Mouse (Mus musculus): ENCODE data around the gene Zfp292. TPM values are rescaled to one million over a fixed set of nuclear protein-coding genes. Genes with fewer than 3 reads are reported as not detected.
"Not testable (repeated sequence)": the region's sequence is repeated elsewhere in the genome, so short reads cannot be mapped to it uniquely, and the experiment has no call there.

Zfp292 gene
- 65.7 and 68.7 TPM in 2 replicates for total RNA-seq (2017)

DNA sequence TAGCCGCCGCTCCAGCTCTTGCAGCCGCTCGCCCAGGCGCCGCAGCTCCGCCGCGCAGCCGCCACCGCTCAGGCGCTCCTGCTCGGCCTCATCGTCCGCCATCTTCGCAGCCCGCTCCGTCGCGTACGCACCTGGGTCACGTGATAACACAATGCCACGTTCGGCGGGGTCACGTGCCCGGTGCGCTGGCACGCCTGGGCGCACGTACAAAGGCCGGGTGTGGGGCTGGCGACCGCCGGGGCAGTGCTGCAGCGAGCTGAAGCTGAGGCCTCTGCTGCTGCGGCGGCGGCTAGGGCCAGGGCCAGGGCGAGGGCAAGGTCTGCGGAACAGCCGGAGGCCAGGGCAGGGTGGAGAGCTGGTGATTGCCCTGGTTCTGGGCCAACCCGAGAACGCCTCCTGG is at the start of gene Zfp292:
TSS of gene Zfp292 (minus strand) at position 143 of the 400 bp plus-strand sequence.
- peak; percentile 74 to 85 for ATAC-seq (replicated peaks in 1 of 2; ENCODE audit: insufficient read depth in 1 of 2, low FRiP score in 2 of 2, low TSS enrichment in 1 of 2, low read depth in 1 of 2, poor library complexity in 2 of 2, severe bottlenecking in 2 of 2)

DNA sequence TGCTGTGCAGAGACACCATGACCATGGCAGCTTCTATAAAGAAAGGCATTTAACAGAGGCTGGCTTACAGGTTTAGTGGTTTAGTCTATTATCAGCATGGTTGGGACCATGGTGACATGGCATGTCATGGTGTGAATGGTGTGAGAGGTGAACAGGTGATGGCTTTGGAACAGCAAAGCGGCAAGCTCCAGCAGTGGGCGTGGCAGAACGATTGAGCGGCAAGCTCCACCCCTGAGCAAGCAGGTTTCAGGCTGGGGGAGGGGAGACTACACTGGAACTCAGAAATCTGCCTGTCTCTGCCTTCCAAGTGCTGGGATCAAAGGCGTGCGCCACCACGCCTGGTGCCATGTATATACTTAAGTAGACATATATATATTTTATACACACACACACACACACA is 45.6 kb upstream of the Zfp292 start:
- ATAC-seq (replicated peaks in 1 of 2; ENCODE audit: insufficient read depth in 1 of 2, low FRiP score in 2 of 2, low TSS enrichment in 1 of 2, low read depth in 1 of 2, poor library complexity in 2 of 2, severe bottlenecking in 2 of 2) = not testable (repeated sequence)

DNA sequence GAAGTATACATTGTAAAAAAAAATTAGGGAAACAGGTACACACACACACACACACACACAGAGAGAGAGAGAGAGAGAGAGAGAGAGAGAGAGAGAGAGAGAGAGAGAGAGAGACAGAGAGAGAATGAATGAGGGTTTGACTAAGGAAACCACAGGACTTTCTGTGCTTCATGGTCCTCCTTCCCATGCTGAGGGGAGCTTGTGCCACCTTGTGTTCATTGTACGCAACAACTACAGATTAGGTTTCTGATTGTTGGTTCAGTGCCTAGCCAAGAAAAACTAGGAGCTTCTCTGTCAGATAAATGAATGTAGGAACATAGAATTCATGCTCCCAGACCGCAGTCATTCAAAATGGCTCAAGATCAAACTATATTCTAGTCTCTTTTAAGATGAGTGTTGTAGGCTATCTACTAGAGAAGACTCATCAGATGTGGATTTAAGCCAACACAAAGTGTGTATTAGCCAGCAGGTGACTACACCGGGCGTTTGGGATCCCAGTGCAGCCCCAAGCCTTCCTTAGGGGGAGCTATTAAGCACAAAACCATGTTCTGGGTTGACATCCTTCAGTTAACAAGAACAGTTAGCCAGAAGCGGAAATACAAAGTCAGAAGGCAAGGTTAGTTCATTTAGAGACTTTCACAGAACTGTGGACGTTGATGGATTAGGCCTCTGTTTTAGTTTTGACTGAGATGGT is 39.6 kb upstream of the Zfp292 start:
- peak; percentile 92 to 97 for ATAC-seq (replicated peaks in 1 of 2; ENCODE audit: insufficient read depth in 1 of 2, low FRiP score in 2 of 2, low TSS enrichment in 1 of 2, low read depth in 1 of 2, poor library complexity in 2 of 2, severe bottlenecking in 2 of 2)

DNA sequence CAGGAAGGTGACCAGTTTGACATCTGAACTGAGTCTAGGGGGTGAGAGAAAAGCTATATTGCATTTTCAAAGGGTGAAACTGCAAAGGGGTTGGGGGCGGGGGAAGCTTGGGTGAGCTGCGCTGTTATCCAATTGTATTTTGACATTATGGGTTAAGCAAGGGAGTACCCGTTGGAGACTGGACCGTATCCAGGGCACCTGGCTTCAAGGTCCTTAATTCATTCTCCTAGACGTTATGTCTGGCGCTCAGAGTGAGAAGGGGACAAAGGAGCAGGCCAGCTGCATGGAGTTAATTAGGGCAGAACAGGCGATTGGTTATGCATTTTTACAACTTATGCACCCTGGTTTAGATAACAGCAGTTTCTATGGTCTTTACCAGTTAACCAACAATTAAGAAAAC is 34.6 kb upstream of the Zfp292 start:
- ATAC-seq (replicated peaks in 1 of 2; ENCODE audit: insufficient read depth in 1 of 2, low FRiP score in 2 of 2, low TSS enrichment in 1 of 2, low read depth in 1 of 2, poor library complexity in 2 of 2, severe bottlenecking in 2 of 2) = no peak

DNA sequence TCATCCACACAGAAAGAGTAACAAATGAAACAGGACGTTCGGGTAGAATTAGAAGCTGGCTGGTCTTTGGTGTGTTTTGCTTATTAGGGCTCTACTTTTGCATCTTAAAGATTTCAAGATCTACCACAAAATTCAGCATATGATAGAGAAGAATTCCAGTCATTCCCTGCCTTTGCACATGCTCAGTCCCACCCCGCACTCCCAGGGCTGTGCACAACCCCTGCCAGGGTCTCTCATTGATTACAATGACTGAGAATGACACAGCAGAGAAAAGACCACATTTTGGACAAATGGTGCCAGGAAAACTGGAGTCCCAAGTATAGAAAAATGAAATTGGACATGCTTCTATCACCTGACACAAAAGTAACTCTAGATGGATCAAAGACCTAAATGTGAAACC is 29.4 kb upstream of the Zfp292 start:
- ATAC-seq (replicated peaks in 1 of 2; ENCODE audit: insufficient read depth in 1 of 2, low FRiP score in 2 of 2, low TSS enrichment in 1 of 2, low read depth in 1 of 2, poor library complexity in 2 of 2, severe bottlenecking in 2 of 2) = no peak

DNA sequence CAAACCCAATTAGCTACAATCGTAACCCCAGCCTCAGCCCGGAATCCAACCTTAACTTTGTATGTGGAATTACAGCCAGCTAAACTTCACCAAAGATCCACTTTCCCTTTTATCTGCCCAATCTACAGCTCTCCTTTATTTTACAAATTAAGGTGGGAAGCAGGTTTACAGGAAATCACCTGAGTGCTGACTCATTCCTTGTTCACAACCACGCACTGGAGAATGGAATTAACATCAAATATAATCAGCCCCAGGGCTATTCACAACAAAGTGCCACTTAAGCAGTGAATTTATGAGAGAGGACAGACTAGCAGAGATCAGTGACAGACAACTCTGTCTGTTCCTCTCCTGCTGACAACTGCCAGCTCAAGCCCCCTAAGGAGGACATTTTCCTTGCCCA is 28.6 kb upstream of the Zfp292 start:
- ATAC-seq (replicated peaks in 1 of 2; ENCODE audit: insufficient read depth in 1 of 2, low FRiP score in 2 of 2, low TSS enrichment in 1 of 2, low read depth in 1 of 2, poor library complexity in 2 of 2, severe bottlenecking in 2 of 2) = no peak

DNA sequence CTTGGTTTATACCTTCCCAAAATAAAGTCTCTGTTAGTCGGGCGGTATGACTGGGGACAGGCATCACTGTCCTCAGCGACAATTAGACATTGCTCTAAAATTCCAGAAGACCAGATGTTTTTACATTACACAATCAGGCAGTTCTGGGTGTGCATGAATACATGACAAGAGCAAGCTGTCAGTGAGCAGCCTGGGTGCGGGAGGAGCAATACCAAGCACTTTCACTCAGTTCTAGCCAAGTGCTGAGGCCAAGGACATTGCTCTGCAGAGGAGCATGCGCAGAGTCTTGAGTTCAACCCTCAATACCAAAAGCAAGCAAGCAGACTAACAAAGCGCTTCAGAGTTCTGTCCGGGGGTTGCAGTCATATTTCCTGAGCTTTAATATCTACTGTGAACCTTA is 25.4 kb upstream of the Zfp292 start:
- no peak for ATAC-seq (replicated peaks in 1 of 2; ENCODE audit: insufficient read depth in 1 of 2, low FRiP score in 2 of 2, low TSS enrichment in 1 of 2, low read depth in 1 of 2, poor library complexity in 2 of 2, severe bottlenecking in 2 of 2)

DNA sequence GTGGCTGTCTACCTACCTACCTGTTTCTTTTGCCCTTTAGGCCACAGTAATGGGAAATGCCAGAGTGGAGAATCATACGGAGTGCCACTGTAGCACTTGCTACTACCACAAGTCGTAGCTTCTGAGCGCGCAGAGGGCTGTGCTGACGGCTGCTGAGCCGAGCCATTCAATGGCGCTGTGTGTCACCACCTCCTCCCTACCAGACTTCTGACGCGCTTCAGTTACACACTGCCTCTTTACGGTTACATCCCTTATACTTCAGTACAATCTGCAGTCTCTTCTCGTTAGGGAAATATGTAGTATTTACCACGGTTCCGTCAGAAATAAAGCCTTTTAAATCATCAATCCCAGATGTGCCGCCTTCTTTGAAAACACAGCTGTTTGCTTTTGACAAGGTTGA is 24.3 kb upstream of the Zfp292 start:
- ATAC-seq (replicated peaks in 1 of 2; ENCODE audit: insufficient read depth in 1 of 2, low FRiP score in 2 of 2, low TSS enrichment in 1 of 2, low read depth in 1 of 2, poor library complexity in 2 of 2, severe bottlenecking in 2 of 2) = no peak

DNA sequence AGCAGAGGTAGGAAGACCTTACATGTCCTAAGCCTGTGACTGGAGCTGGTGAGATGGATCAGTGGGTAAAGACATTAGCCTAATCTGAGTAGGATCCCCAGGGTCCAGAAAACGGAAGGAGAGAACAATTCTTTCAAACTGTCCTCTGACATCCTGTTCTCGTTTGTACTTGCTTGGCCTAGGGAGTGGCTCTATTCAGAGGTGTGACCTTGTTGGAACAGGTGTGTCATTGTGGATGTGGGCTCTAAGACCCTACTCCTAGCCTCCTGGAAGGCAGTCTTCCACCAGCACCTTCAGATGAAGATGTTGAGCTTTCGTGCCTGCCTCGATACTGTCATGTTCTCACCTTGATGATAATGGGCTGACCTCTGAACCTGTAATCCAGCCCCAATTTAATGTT is 23.4 kb upstream of the Zfp292 start:
- no peak for ATAC-seq (replicated peaks in 1 of 2; ENCODE audit: insufficient read depth in 1 of 2, low FRiP score in 2 of 2, low TSS enrichment in 1 of 2, low read depth in 1 of 2, poor library complexity in 2 of 2, severe bottlenecking in 2 of 2)

DNA sequence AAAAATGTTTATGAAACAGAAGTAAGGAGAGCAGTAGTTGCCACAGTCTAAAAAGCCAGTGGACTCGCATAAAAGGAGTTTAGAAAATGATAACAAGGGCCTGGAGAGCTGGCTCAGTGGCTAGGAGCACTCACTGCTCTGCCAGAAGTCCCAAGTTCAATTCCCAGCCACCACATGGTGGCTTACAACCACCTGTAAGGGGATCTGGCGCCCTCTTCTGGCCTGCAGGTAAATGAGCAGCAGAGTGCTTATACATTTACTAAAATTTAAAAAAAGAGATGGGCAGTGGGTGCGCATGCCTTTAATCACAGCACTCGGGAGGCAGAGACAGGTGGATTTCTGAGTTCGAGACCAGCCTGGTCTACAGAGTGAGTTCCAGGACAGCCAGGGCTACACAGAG is 22.6 kb upstream of the Zfp292 start:
- no peak for ATAC-seq (replicated peaks in 1 of 2; ENCODE audit: insufficient read depth in 1 of 2, low FRiP score in 2 of 2, low TSS enrichment in 1 of 2, low read depth in 1 of 2, poor library complexity in 2 of 2, severe bottlenecking in 2 of 2)

DNA sequence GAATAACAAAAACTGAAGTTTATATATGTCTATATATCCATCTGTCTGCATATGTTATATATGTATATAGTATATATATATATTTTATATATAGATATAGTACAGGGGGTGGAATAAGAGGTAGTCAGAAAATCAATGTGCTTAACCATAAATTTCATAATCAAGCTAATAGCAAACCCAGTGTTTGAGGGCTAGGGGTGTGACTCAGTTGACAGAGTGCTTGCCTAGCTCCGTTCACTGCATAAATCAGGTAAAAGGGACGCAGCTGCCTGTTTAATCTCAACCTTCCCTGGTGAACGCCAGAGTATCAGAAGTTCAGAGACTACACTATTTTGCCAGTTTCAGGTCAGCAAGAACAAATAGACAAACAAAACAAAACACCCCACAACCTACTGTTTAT is 18.8 kb upstream of the Zfp292 start:
- ATAC-seq (replicated peaks in 1 of 2; ENCODE audit: insufficient read depth in 1 of 2, low FRiP score in 2 of 2, low TSS enrichment in 1 of 2, low read depth in 1 of 2, poor library complexity in 2 of 2, severe bottlenecking in 2 of 2) = not testable (repeated sequence)

DNA sequence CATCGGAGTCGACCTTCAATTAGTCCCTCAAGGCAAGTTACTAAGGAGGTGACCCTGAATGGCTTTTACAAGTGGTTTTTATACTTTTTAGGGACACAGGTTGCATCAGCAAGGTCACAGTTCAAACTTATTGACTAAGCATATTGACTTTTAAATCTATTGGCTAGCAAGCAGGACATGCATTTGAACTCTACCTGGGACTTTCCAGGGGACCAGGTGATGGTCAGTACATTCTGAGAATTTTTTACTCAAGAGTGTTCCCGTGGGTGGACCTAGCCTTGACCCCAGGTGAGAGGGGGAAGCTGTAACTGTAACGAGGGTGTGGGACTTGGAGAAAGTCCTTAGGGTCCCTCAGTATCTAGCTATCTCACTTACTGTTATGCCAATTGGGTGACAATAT is 18.4 kb upstream of the Zfp292 start:
- ATAC-seq (replicated peaks in 1 of 2; ENCODE audit: insufficient read depth in 1 of 2, low FRiP score in 2 of 2, low TSS enrichment in 1 of 2, low read depth in 1 of 2, poor library complexity in 2 of 2, severe bottlenecking in 2 of 2) = no peak

DNA sequence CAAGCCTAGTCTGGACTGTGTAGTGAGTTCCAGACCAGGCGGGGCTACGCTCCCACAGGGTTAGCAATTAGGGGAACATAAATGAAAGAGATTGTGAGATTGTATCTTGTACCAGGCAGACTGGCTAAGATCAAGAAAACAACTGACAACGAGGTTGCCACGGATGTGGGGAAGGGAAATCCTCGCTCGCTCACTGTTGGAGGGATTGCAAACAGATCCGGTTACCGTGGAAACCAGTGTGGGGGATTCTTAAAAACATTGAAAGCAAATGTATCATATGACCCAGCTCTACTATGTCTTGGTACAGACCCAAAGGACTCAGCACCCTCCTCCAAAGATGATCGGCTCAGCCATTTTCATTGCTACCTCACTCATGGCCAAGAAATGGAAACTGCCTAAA is 17.4 kb upstream of the Zfp292 start:
- ATAC-seq (replicated peaks in 1 of 2; ENCODE audit: insufficient read depth in 1 of 2, low FRiP score in 2 of 2, low TSS enrichment in 1 of 2, low read depth in 1 of 2, poor library complexity in 2 of 2, severe bottlenecking in 2 of 2) = no peak

DNA sequence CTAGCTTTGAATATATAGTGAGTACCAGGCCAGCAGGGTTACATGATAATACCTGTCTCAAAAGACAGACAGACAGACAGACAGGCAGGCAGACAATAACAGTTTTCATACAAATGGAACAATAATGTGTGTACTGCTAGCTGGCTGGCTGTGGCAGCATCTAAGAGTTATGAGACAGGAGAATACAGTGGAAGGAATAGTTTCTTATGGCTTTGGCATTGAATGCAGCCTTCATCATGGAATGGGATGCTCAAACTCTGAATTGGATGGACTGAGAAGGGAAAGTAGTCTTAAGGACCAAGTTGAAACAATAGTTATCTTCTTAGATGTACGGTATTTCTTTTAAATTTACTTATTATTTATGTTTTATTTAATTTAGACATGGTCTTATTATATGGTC is 16.6 kb upstream of the Zfp292 start:
- ATAC-seq (replicated peaks in 1 of 2; ENCODE audit: insufficient read depth in 1 of 2, low FRiP score in 2 of 2, low TSS enrichment in 1 of 2, low read depth in 1 of 2, poor library complexity in 2 of 2, severe bottlenecking in 2 of 2) = no peak

DNA sequence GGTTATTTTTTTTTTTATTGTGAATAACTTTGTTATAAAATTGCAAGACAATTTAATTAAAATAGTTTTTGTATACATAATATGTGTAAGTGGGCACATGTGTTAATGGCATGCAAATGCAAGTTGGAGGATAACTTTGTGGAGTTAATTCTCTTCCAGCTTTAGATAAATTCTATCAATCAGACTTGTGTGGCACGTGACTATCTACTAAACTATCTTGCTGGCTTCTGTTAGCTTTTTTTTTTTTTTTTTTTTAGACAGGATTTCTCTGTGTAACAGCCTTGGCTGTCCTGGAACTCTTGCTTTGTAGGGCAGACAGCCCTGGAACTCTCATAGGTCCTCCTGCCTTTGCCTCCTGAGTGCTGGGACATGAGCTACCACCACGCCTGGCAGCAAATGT is 15.7 kb upstream of the Zfp292 start:
- no peak for ATAC-seq (replicated peaks in 1 of 2; ENCODE audit: insufficient read depth in 1 of 2, low FRiP score in 2 of 2, low TSS enrichment in 1 of 2, low read depth in 1 of 2, poor library complexity in 2 of 2, severe bottlenecking in 2 of 2)

DNA sequence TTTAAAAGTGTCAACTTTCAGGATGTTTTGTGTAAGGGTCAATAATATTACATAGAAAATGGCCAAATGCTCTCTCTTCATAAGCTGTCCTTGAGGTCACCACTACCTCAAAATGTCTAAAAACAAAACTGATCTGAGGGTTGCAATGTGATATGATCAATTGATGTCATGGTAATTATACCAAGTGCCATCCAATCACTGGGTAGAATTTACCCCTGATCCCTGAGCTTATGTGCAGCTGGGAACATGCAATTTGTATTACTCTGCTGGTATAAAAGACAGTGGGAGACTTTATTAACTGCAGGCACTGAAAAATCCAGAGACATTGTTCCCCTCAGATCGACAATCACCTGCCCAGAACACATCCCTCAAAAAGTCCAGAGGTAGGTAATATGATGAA is 10.7 kb upstream of the Zfp292 start, which contains the start of gene Cga:
TSS of gene Cga (plus strand) at position 301 of the 400 bp plus-strand sequence.
- ATAC-seq (replicated peaks in 1 of 2; ENCODE audit: insufficient read depth in 1 of 2, low FRiP score in 2 of 2, low TSS enrichment in 1 of 2, low read depth in 1 of 2, poor library complexity in 2 of 2, severe bottlenecking in 2 of 2) = no peak

DNA sequence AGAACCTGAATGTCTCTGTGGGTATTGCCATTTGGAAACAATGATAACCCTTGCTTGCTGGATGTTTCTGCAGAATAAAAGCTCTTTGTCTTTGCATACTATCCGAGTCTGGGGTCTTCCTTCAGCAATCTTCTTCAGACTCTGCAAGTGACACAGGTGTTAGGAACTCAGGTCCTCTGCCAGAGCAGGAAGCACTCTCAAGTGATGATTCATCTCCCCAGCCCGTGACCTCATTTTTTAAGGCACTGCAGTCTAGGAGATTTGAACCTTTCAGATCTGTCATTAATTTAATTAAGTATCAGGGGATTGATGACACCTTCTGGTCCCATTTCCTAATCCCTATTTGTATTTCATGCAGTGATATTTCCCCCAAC is 7.0 kb upstream of the Zfp292 start:
- ATAC-seq (replicated peaks in 1 of 2; ENCODE audit: insufficient read depth in 1 of 2, low FRiP score in 2 of 2, low TSS enrichment in 1 of 2, low read depth in 1 of 2, poor library complexity in 2 of 2, severe bottlenecking in 2 of 2) = no peak

DNA sequence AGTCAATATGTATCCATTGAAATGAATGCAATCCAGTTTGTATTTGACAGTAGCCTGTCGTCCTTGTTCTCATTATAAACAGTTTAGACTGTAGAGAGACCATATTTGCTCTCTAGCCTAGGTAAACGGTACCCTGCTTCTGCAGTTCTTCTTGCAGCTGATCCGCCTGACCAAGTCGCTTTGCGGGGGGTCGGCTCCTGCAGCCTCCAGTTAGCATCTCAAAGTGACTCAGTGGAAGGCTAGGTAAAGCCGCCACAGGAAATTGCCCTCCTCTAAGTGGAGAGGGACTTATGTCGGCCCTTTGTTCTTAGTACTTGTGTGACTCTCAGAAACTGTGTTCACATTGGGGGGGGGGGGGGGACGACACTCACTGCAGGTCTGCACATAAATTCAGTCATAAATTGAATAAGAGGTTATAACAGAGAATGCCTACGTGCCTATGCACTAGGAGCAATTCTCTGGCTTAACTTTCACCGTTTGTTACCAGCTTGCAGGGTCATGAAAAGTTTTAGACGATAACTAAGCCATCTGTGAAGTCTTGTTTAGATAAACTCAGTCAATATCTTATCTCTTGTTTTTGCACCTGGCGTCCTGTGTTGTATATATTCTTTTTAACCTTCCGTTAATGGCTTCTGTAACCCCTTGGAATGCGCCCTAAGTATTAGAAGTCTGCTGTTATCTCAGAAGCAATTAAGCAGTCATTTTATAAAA is 6.5 kb upstream of the Zfp292 start:
- no peak for ATAC-seq (replicated peaks in 1 of 2; ENCODE audit: insufficient read depth in 1 of 2, low FRiP score in 2 of 2, low TSS enrichment in 1 of 2, low read depth in 1 of 2, poor library complexity in 2 of 2, severe bottlenecking in 2 of 2)

DNA sequence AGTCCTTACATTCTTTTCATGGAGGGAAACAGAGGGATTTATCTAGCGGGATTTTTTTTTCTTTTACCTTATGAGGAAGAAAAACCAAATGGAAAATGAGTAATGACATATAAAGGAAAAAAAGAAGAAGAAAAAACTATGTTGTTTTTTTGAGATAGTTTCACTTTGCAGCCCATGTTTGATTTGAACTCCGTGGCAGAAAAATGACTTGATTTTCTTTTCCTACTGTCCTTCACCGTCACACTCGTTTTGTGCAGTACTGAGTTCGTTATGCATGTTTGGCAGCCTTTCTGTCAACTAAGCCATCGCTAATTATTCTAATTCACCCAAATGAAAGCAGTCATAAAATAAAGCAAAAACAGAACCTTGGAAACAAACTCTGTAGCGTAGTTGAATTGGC is 4.5 kb upstream of the Zfp292 start:
- ATAC-seq (replicated peaks in 1 of 2; ENCODE audit: insufficient read depth in 1 of 2, low FRiP score in 2 of 2, low TSS enrichment in 1 of 2, low read depth in 1 of 2, poor library complexity in 2 of 2, severe bottlenecking in 2 of 2) = no peak

All from hematopoietic stem cell, adult 5-6 weeks (primary cell).